Mouse (Mus musculus) hindlimb bud, embryonic 11.5 days (tissue): ENCODE results near the gene Tceal5.
"Not testable (repeated sequence)": the region's sequence is repeated elsewhere in the genome, so short reads cannot be mapped to it uniquely, and the experiment has no call there.

Experiments used
- DNase-seq: peaks from one replicate; pipeline ENCODE4 v3.0.0-alpha.2; 2012; ENCODE audit warnings: low read depth, low spot score; ENCODE audit errors: extremely low spot score

Gene Tceal5

DNA sequence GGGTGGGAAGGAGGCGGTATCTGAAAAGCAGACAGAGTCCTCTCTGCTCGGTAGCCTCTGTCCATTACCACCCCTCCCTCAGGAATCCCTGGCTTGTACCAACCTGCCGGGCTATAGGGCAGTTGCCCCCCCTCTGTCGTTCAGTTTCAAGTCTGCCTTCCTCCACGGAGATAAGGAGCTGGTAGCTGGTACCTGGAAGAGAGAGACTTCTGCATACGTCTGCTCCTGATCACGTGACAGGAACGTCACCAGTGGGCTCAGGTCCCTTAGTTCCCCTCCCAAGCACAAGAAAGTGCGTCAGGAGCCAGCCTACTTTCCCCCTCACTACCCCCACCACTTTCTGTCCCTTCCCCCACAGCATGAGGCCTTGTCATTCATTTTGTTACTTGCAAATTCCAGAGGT is at the start of gene Tceal5:
TSS of gene Tceal5 (minus strand) at position 213 of the 403 bp plus-strand sequence.
- no peak for DNase-seq

DNA sequence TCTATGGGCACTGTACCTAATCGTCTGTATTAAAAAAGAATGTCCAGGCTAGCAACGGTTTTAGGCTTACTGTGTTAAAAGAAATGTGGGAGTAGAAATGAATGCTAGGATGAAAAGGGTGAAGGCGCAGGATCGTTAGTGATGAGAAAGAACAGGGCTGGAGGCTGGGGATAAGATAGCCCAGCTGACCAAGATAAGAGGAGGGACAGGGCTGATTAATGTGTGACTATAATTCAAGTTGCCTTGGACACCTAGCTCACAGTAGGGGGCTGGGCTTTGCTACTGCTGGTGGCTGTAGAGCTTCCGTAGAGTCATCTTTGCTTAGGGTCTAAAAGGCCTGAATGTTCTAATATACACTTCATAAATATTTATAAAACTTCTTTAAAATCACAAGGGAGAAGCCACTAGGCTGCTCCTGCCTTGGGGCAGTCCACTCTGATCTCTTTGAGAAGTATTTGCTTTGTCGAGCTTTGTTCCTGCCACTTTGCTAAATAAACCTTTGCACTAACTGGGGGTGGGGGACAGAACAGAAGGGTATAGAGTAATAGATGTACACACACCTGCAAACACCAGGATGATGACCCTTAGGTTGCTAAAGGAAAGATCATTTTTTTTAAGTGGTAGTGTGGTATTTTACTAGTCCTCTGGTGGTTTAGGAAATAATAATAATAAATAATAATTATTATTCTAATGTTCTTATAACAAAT is 48.5 kb upstream of the Tceal5 start:
- no peak for DNase-seq

DNA sequence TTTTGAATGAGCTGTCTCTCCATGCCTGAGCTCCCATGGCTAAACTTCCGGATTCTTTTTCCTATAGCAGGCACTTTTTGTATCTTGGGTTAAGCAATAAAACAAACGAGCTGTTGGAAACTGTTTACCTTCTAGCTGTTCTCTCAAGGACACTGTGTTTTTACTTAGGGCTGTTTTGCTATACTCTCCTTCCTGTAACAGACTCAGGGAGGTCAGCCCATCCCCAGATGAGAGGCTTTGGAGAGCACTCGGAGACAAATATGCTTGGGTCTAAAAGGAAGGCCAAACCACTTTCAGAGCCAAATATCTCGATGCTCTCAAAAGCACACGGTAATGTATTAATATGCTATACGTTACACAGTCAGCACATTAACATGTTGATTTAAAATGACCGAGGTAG is 46.0 kb upstream of the Tceal5 start:
- DNase-seq, result no peak

DNA sequence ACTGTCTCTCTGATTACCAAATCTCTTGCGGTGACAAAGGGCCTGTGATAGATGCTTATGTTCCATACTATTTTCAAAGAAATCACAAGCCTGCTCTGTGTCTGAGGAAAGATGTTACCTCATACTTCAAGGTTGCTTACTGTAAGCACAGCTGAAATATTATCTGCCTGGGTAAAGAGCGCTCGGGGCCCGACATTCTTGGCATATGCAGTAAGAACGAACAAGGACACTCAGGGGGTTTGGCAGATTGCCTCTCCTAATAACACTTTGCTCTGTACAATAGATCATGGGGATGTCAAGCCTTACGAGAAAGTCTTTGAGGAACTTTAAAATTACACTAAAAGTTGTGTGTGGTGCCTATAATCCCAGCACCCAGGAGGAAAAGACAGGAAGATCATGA is 45.1 kb upstream of the Tceal5 start:
- DNase-seq, result no peak

DNA sequence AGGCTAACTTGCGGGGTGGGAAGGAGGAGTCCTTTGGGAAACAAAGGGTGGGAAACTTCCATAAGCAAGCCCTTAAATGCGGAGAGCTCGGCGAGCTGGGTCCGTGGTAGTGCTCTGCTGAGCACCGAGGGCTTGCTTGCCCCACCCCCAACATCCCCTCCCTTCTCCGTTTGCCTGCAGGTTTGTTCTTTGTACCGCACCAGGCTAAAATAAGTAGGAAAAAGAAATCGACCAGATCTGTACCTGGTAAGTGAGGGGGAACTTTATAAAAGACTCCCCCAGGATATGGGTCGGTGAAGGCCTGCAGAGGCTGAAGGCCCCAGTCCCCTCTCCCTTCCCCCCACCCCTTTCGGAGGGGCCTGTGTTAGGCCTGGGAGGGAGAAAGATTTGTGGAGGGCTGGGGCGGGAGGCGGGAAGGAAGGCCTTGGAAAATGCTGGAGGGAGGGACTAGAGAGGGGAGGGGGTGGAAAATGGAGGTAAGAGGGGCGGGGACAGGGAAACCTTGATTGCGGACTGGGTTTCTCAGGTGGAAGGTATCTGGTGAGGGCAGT is 41.9 kb upstream of the Tceal5 start:
- no peak for DNase-seq

DNA sequence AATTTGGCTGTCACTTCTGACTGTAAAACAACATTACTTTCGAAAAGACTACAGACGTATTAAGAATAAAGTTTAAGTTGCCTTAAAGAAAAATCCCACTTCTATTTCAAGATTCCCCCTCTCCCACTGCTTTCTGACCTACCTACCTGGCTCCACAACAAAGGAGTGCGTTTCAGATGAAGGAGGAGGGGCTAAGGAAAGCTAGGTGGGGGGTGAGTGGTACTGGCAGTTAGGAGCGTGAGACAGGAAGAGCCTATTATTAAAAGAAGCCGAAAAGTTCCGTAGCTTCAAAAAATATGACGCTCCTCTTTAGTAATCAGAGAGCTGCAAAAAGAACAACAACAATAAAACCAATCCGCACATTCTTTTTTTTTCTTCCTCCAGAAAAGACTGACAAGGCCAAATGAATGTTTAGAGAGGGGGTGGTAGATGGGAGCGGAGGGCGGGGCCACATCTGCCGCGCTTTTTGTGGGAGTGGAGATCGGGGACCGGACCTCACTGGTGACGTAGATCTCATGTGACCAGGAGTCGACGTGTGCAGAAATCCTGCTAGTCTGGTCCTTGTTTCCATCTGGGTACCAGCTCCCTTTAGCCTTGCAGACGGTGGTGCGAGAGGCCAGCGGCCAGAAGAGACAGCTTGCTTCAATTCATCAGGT is 41.0 kb upstream of the Tceal5 start, which contains the start of gene Tceal9:
TSS of gene Tceal9 (plus strand) at position 506 of the 656 bp plus-strand sequence.
- DNase-seq, result peak; percentile 70

DNA sequence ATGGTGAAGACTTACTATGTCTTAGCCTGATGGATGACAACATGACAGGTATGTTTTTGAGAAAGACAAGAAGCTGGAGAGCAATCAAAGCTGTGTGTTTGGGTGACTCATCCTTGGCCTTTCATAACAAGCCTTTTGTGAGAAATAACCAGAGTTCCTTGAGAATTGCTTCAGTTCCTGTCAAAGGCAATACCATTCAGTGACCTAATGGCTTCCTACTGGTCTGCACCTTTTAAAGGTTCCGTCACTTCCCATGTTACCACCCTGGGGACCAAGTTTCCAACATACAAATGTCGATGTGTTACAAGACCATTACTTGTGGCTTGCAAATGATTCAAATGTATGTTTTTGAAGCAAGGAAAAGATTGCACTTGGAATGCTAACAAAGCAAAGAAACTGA is 39.5 kb upstream of the Tceal5 start:
- no peak for DNase-seq

DNA sequence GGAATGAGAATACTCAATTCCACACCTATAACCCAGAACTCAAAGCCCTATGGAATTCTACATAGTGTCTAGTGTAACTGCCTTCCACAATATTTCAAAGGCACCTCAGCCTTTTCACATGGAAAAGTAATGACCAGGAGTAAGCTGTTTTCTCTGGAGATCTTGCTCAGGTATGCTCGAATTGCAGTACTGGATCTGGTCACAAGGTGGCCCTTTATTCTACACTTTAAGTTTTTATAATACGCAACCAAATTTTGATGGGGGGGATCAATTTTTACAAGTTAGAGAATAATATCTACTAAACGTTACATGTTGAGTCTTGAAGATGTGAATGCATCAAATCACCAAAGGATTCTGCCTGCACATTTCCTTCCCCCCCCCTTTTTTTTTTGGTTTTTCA is 34.4 kb upstream of the Tceal5 start:
- no peak for DNase-seq

DNA sequence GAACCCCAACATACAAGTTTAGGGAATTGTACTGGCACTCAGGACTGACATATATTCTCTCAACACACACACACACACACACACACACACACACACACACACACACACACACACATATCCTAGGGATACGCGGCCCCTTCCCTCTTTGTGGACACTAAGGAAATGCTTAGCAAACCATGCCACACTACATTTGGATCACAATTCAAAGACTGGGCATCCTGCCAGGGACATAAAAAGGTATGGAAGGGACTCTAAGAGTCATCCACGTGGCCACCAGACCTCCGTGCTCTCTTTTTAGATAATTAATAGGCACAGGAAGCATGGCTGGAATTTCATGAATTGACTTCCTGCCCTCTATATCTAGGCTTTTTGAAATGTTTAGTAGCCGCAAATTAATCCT is 24.1 kb upstream of the Tceal5 start:
- no peak for DNase-seq

DNA sequence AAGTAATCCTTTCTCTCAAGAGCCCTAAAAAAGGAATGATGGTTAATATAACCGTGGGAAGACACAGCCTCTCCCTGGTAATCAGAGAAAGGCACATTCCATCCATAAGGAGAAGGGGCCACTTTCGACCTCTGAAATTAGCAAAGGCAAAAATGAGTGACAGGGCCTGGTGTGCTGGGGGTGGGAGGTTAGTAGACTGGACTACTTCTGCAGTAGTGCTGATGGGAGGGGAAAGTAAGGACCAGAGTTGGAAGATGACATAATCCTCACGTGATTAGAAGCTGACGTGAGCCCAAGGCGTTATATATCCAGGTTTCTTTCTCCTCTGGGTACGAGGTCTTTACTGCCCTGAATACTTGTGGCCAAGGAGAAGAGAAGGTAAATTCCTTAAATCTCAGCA is 20.0 kb upstream of the Tceal5 start:
- no peak for DNase-seq

DNA sequence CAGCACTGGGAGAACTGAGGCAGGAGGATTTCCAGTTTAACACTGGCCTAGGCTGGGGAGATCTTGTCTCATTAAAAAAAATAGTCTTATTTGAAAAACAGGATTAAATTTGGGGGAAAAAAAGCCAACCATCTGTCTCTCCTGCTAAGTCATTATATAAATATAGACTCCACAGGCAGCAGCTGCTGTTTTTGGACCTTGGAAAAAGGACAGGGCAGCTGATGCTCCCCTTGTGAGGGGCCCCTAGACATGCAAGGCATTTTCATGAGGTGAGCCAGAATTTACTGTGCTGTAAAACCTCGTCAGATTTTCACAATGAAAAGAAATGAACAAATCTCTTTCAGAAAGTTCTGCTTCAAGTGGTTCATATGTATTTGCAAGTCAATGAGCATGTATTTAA is 12.6 kb upstream of the Tceal5 start:
- DNase-seq, result no peak

DNA sequence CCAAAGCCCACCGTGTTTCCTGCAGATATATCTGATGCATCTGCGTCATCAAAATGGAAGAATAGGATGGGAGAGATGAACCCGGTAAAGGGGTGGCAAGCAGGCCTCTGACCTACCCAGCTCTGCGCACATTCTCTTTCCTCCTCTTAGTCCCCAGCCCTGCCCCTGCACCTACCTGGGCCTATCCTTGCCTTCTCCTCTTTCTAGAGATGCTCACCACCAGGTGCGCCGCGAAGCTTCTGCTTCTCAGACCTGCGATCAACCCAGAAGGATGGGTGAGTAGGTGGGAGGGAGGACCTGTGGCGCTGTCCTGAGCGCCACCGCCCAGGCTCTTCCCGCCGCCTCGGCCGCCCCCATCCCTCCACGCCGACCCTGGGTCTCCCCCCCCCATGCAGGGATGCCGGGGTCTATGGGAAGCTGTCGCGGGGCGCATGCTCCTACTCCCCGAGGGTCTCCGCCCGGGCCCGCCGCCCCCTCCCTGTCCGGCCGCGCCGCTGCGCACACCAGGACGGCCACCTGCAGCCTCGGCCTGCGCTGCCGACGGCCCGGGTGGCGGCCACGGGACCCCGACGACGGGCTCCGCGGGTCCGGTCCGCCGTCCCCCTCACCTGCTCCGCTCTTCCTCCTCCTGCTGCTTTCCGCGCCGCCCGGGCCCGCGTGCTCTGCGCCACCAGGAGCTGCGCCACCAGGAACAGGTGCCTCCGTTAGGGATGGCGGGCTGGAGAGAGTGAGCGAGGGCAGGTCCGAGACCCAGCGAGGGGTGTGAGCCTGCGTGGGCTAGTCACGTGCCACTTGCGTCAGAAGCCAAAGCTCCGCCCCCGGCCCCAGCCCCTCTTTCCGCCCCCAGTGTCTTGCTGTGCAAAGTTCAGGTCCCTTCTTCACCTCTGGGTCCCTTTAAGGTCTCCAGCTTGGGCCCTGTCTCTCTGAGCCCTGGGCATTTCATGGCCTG is 11.3 kb upstream of the Tceal5 start, which contains the start of the genes Tceal7 and Bex1:
TSS of gene Tceal7 (plus strand) at position 51 of the 949 bp plus-strand sequence.
TSS of gene Bex1 (minus strand) at position 785 of the 949 bp plus-strand sequence.
- DNase-seq, result not testable (repeated sequence)

DNA sequence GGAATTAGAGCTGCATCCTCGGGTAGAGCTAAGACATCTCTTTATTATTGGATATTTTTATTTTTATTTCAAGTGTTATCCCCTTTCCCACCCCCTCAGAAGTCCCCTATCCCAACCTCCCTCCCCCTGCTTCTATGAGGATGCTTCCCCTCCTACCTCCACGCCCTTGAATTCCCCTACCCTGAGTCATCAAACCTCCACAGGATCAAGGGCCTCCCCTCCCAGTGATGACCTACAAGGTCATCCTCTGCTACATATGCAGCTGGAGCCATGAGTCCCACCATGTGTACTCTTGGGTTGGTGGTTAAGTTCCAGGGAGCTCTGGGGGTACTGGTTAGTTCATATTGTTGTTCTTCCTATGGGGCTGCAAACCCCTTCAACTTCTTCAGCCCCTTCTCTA is 9.7 kb upstream of the Tceal5 start:
- no peak for DNase-seq

DNA sequence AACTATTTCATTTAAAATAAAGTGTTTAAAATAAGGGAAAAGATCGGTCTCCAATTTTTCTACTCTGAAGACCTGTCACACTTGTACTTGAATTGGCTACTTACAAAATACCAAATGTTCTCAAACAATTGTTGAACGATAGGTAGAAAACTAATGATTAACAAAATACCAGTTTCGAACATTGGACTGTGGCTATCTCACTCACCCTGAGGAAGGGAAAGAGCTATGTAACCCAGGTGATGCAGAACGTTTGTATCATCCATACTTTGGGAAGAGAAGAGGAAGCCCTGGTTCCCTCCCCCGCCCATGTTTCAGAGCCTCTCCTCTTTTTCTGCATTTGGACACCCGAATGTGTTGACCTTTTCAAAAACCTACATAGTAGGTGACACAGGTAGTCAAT is 730 bp upstream of the Tceal5 start:
- no peak for DNase-seq

DNA sequence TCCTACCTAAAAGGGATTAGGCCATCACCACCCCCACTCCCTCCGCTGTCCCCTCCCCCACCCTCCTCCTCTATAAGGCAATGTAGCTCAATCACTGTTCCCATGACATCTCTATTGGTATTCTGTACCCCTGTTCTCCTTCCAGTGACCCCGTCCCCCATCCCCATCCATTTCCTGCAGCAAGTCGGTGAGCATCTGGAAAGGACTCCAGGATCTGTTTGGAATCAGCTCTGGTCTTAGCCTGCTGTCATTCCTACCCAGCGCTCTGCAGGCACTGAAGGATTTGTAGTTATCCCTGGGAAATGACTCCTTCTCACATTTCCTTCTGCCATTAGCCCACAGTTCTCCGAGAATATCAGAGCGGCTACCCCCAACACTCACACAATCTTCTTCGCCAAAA is 419 bp downstream of the Tceal5 start:
- DNase-seq, result no peak

DNA sequence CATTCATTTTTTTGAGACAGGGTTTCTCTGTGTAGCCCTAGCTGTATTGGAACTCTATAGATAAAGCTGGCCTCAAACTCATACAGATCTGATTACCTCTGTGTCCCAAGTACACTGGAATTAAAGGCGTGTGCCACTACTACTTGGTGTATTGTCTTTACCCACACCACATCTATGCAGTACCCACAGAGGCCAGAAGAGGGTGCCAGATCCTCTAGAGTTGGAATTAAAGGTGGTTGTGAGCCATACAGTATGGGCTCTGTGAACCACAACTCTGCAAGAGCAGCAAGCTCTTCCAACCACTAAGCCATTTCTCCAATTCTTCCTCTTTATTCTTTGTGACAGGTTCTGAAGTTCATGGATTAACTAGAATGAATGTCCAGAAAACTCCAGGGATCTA is 6.8 kb downstream of the Tceal5 start:
- DNase-seq, result no peak

DNA sequence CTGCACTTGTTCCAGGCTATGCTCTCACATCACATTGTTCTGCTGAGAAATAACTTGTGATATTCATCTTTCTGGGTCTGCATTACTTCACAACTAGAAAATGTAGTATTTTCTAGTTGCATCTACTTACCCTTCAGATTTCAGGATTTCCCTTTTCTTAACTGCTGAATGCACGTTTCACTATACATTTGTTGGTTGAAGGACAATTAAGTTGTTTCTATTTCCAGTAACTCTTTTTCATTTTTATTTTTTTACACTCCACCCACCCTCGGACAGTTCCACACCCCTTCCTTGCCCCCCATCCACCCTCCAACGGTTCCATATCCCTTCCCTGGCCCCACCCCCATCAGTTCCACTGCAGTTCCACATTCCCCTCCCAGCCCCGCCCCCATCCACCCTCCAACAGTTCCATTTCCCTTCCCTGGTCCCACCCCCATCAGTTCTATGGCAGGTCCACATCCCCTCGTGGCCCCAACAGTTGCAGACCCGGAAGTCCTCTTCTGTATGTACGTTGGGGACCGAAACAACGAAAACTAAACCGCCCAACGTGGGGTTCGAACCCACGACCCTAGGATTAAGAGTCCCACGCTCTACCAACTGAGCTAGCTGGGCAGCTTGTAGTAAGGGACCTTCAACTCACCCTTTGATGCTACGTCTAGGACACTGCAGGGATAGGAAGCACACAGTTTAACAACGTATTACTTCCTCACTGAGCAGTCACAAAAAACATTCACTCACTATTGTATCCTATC is 8.3 kb downstream of the Tceal5 start:
- no peak for DNase-seq

DNA sequence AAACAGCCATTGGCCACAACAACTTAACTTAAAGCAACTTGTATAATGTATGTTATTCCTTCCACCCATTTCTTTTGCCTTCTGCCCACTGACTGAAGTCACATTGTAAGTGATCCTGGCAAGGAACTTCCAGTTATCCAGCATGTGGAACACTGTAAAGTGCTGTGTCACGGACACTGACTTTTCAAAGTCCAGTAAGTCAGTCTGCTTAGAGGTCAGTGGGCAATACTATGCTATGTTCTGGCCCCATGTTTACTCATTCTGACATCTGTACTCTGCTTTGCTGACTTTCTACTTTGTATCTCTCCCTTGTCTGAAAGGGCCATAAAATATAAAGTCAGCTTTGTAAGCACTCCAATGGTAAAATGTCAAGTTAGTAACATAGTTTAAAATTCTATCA is 20.6 kb downstream of the Tceal5 start:
- DNase-seq, result no peak

DNA sequence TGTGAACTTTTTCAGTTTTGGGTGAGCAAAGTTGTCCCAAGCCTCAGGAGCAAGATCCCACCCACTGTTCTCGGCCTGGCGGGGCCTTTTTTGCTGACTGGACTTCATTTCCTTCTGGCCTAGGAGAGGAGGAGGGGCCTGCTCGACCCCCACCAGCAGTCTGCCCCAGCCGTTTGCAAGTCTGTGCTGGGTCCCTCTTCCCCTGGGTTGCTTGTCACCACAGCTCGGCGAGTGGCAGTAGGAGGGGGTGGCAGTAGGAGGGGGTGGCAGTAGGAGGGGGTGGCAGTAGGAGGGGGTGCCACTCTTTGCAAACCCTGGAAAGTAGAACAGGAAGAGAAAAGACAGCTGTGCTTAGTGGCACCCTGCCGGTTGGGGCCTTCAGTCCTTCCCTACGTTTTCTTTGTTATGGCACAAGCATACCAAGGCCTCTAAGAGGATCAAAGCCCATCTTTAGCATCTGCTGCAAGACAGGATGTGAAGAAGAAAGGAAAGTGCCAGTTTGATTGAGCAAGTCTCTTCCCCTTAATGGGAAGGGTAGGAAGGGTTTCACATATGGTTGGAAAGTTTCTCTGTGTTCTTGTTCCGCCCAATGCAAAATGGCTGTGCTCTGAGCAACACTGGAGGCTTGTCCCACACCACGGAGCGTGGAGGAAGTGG is 22.7 kb downstream of the Tceal5 start:
- DNase-seq, result no peak

DNA sequence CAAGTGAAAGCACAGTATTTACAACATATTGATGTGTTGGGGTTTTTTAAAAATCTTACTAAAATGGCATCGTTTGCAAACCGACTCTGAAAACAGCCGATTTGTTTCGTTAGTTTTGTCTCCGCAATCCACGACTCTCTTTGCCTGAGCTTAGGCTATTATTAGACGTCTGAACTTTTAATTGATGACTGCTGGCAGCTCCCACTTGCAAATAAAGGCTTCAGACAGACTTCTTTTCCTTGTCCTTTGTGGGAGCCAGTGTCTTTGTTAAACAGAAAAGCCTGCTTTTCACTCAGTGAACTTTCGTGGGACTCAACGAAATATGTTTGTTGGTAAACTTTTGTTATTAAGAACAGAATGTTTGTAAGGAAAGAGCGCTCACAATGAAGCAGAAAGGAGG is 30.9 kb downstream of the Tceal5 start:
- DNase-seq, result peak; percentile 6
